Mouse (Mus musculus): Measurements from ENCODE around the gene Sgip1. TPM values are rescaled to one million over a fixed set of nuclear protein-coding genes. Genes with fewer than 3 reads are reported as not detected.

Sgip1 gene
- total and polyA plus RNA-seq, 3 experiments: 0.92 to 5.6 TPM; not detected in 1

GRCm38 (mm10) chr4:102988526-102988925 is 247.4 kb downstream of the Sgip1 start:
- Histone ChIP-seq H3K27ac (ENCODE audit: control insufficient read depth, low read depth, low read length) (no peak overlapping the region), H3K9ac (ENCODE audit: control insufficient read depth, low read depth, low read length, poor library complexity, severe bottlenecking) (no peak overlapping the region), H3K79me2 (ENCODE audit: control insufficient read depth, insufficient read depth, low read length, poor library complexity) (no peaks in the 10 kb centered on the region), H3K4me1 (ENCODE audit: control insufficient read depth in 1 of 2, insufficient read depth in 2 of 2, low read length in 2 of 2) (no peaks in the 10 kb centered on the region; a peak in 1 of 4 replicates), H3K36me3 (ENCODE audit: control insufficient read depth in 1 of 2, insufficient read depth in 2 of 2, low read length in 2 of 2) (no peaks in the 10 kb centered on the region; a peak in 1 of 4 replicates), H3K27me3 (ENCODE audit: control insufficient read depth in 1 of 2, insufficient read depth in 2 of 2, low read length in 2 of 2) (0 out of 4 replicates have a peak, but pooled peaks cover 0 to 2% of the 10 kb centered on the region in 2 experiments), H3K9me3 (replicated peaks; ENCODE audit: insufficient read depth, low read length) (no peaks in the 10 kb centered on the region), H3K4me3 (ENCODE audit: control insufficient read depth in 1 of 2, insufficient read depth in 1 of 2, low read depth in 2 of 2, low read length in 2 of 2) (no peak overlapping the region)
- DNase-seq (ENCODE audit: low read depth, low spot score): no peak
- TF ChIP-seq USF2 (IDR thresholded peaks at IDR 0.05; ENCODE audit: borderline replicate concordance in 1 of 2, insufficient read depth in 1 of 2, low read depth in 1 of 2, low read length in 2 of 2): no peak
- no peak for TF ChIP-seq E2F4 (IDR thresholded peaks at IDR 0.05; ENCODE audit: borderline replicate concordance, low read depth, low read length)
- TF ChIP-seq GATA1 (IDR thresholded peaks at IDR 0.05; ENCODE audit: low read depth, low read length): no peak
- TF ChIP-seq TAL1 (IDR thresholded peaks at IDR 0.05; ENCODE audit: low read length): no peak
- no peak for TF ChIP-seq CTCF (IDR thresholded peaks at IDR 0.05 in 2 of 3, conservative IDR thresholded peaks at IDR 0.05 in 1 of 3; ENCODE audit: control insufficient read depth in 1 of 3, insufficient read depth in 1 of 3, low read depth in 2 of 3, low read length in 3 of 3, poor library complexity in 1 of 3, severe bottlenecking in 1 of 3)
- TF ChIP-seq RAD21 (IDR thresholded peaks at IDR 0.05; ENCODE audit: low read depth, low read length): no peak
- no peak for TF ChIP-seq EP300 (IDR thresholded peaks at IDR 0.05; ENCODE audit: low read depth in 1 of 2, low read length in 2 of 2)
- TF ChIP-seq UBTF (IDR thresholded peaks at IDR 0.05; ENCODE audit: borderline replicate concordance, insufficient read depth, low read depth, low read length): no peak
- TF ChIP-seq GABPA (IDR thresholded peaks at IDR 0.05; ENCODE audit: low read depth, low read length): no peak
- TF ChIP-seq MXI1 (IDR thresholded peaks at IDR 0.05; ENCODE audit: low read depth, low read length): no peak
- no peak for TF ChIP-seq ZKSCAN1 (IDR thresholded peaks at IDR 0.05; ENCODE audit: low read depth, low read length)
- TF ChIP-seq MEF2A (IDR thresholded peaks at IDR 0.05; ENCODE audit: extremely low read depth, insufficient replicate concordance, low read depth, low read length, poor library complexity, severe bottlenecking): no peak
- TF ChIP-seq ZMIZ1 (IDR thresholded peaks at IDR 0.05; ENCODE audit: low read depth, low read length): no peak
- no peak for TF ChIP-seq RCOR1 (IDR thresholded peaks at IDR 0.05; ENCODE audit: low read depth, low read length)
- TF ChIP-seq NRF1 (IDR thresholded peaks at IDR 0.05; ENCODE audit: insufficient read depth, low read depth, low read length, poor library complexity, severe bottlenecking): no peak
- no peak for TF ChIP-seq MAX (IDR thresholded peaks at IDR 0.05; ENCODE audit: low read length)
- no peak for TF ChIP-seq ZNF384 (IDR thresholded peaks at IDR 0.05; ENCODE audit: low read depth, low read length)
- TF ChIP-seq SIN3A (IDR thresholded peaks at IDR 0.05; ENCODE audit: low read length): no peak

DNA sequence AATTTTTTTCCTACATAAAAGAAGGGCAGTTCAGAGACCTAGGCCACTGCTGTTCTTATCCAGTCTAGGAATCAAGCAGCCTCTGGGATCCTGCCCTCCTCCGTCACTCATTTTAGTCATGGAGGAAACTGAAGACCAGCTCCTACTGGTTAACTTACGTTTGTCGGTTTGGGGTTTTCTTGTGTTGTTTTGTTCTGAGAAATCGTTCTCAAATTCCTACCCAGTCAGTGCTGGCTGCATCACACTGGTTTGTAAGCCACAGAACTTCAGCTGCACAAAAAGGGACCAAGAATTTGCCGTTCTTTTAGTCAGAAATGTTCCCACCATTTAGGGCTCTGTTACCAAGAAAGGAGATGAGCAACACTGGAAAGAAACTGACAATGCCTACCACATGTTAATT is 248.3 kb downstream of the Sgip1 start:
- DNase-seq (ENCODE audit: low read depth, low spot score): no peak

More for the DNA sequence above, 248.3 kb downstream of the Sgip1 start:
- H3K27ac ChIP-seq (ENCODE audit: control insufficient read depth, low read depth, low read length): no peak overlapping the region
- no peaks in the 10 kb centered on the region for H3K79me2 ChIP-seq (ENCODE audit: control insufficient read depth, insufficient read depth, low read length, poor library complexity)
- H3K27me3 ChIP-seq (ENCODE audit: control insufficient read depth in 1 of 2, insufficient read depth in 2 of 2, low read length in 2 of 2): 0 out of 4 replicates have a peak, but pooled peaks cover 0 to 1% of the 10 kb centered on the region in 2 experiments
- no peaks in the 10 kb centered on the region; a peak in 1 of 4 replicates for H3K4me1 ChIP-seq (ENCODE audit: control insufficient read depth in 1 of 2, insufficient read depth in 2 of 2, low read length in 2 of 2)
- no peaks in the 10 kb centered on the region for H3K9me3 ChIP-seq (replicated peaks; ENCODE audit: insufficient read depth, low read length)
- no peak overlapping the region for H3K9ac ChIP-seq (ENCODE audit: control insufficient read depth, low read depth, low read length, poor library complexity, severe bottlenecking)
- no peaks in the 10 kb centered on the region; a peak in 1 of 4 replicates for H3K36me3 ChIP-seq (ENCODE audit: control insufficient read depth in 1 of 2, insufficient read depth in 2 of 2, low read length in 2 of 2)
- TF ChIP-seq ZNF384 (IDR thresholded peaks at IDR 0.05; ENCODE audit: low read depth, low read length) (no peak), MAZ (IDR thresholded peaks at IDR 0.05; ENCODE audit: low read depth, low read length) (no peak), KAT2A (conservative IDR thresholded peaks at IDR 0.05; ENCODE audit: low read depth, low read length) (no peak), ELF1 (IDR thresholded peaks at IDR 0.05; ENCODE audit: low read depth, low read length) (no peak), MYC (IDR thresholded peaks at IDR 0.05; ENCODE audit: low read depth, low read length) (no peak), EP300 (IDR thresholded peaks at IDR 0.05; ENCODE audit: low read depth in 1 of 2, low read length in 2 of 2) (no peak), CTCF (IDR thresholded peaks at IDR 0.05 in 2 of 3, conservative IDR thresholded peaks at IDR 0.05 in 1 of 3; ENCODE audit: control insufficient read depth in 1 of 3, insufficient read depth in 1 of 3, low read depth in 2 of 3, low read length in 3 of 3, poor library complexity in 1 of 3, severe bottlenecking in 1 of 3) (no peak), JUND (IDR thresholded peaks at IDR 0.05; ENCODE audit: low read depth, low read length) (no peak), GABPA (IDR thresholded peaks at IDR 0.05; ENCODE audit: low read depth, low read length) (no peak), USF2 (IDR thresholded peaks at IDR 0.05; ENCODE audit: borderline replicate concordance in 1 of 2, insufficient read depth in 1 of 2, low read depth in 1 of 2, low read length in 2 of 2) (no peak), TAL1 (IDR thresholded peaks at IDR 0.05; ENCODE audit: low read length) (no peak), POLR2AphosphoS2 (IDR thresholded peaks at IDR 0.05; ENCODE audit: low read length) (no peak), ZKSCAN1 (IDR thresholded peaks at IDR 0.05; ENCODE audit: low read depth, low read length) (no peak), CHD1 (IDR thresholded peaks at IDR 0.05; ENCODE audit: low read depth, low read length) (no peak), MEF2A (IDR thresholded peaks at IDR 0.05; ENCODE audit: extremely low read depth, insufficient replicate concordance, low read depth, low read length, poor library complexity, severe bottlenecking) (no peak), TCF12 (IDR thresholded peaks at IDR 0.05; ENCODE audit: low read depth, low read length) (no peak), TBP (IDR thresholded peaks at IDR 0.05; ENCODE audit: low read depth, low read length) (no peak), GATA1 (IDR thresholded peaks at IDR 0.05; ENCODE audit: low read depth, low read length) (no peak)
- H3K4me3 ChIP-seq (ENCODE audit: control insufficient read depth in 1 of 2, insufficient read depth in 1 of 2, low read depth in 2 of 2, low read length in 2 of 2): no peak overlapping the region
